Mouse (Mus musculus) cerebellum, postnatal 10 days (tissue): Measurements from ENCODE around the gene Scd4.

Source experiments
- DNase-seq, 2 experiments: peaks; one replicate each; pipeline ENCODE4 v3.0.0; 2021; ENCODE audit warnings: mixed read lengths in 2 of 2

Scd4 gene

GRCm38 (mm10) chr19:44382682-44383321 lies 49.9 kb downstream of the Scd4 start:
- no peak for DNase-seq

- DNase-seq = peak in 1 of 2 experiments; percentile 31
These were observed 53.1 kb downstream of the Scd4 start for GRCm38 (mm10) chr19:44385887-44386498.

- no peak for DNase-seq
These were observed 54.3 kb downstream of the Scd4 start for GRCm38 (mm10) chr19:44387089-44387671.

GRCm38 (mm10) chr19:44387746-44388474 lies 55.0 kb downstream of the Scd4 start:
- no peak for DNase-seq

- DNase-seq = peak; percentile 95 to 96
These were observed 55.9 kb downstream of the Scd4 start for GRCm38 (mm10) chr19:44388475-44389428.

- DNase-seq = no peak
These were observed 56.6 kb downstream of the Scd4 start for GRCm38 (mm10) chr19:44389507-44389906.

- DNase-seq = no peak
These were observed 59.0 kb downstream of the Scd4 start for GRCm38 (mm10) chr19:44391856-44392255.

GRCm38 (mm10) chr19:44392339-44393009 lies 59.6 kb downstream of the Scd4 start:
- DNase-seq = no peak

- DNase-seq = no peak
These were observed 61.1 kb downstream of the Scd4 start for GRCm38 (mm10) chr19:44393962-44394422.

- DNase-seq = no peak
These were observed 62.1 kb downstream of the Scd4 start for GRCm38 (mm10) chr19:44394972-44395371.
